Mouse (Mus musculus) heart, postnatal 4 days (tissue): ENCODE measurements around the gene AW822073. TPM values are rescaled to one million over a fixed set of nuclear protein-coding genes. Genes with fewer than 3 reads are reported as not detected.

Experiments
- DNase-seq: peaks from one replicate; pipeline ENCODE4 v3.0.0; 2021
- total RNA-seq, 2 experiments: library from RNA; stranded (reverse); gene quantifications; 2 replicates each; pipeline ENCODE4 v1.2.3; 2021

Gene AW822073
- total RNA-seq, 2 experiments from 2014 or later, result not detected

- DNase-seq, result no peak
These were observed 4.0 kb downstream of the AW822073 start for GRCm38 (mm10) chr10:58220726-58221125.

- peak; percentile 23 for DNase-seq
These were observed 7.4 kb downstream of the AW822073 start for GRCm38 (mm10) chr10:58217366-58217765.

GRCm38 (mm10) chr10:58215353-58215752 lies 9.4 kb downstream of the AW822073 start:
- DNase-seq, result no peak

- no peak for DNase-seq
These were observed 9.8 kb downstream of the AW822073 start for GRCm38 (mm10) chr10:58214934-58215333.

GRCm38 (mm10) chr10:58214497-58214896 lies 10.2 kb downstream of the AW822073 start:
- no peak for DNase-seq

- DNase-seq, result peak; percentile 25
These were observed 12.5 kb downstream of the AW822073 start for GRCm38 (mm10) chr10:58212230-58212629.

GRCm38 (mm10) chr10:58211213-58211612 lies 13.5 kb downstream of the AW822073 start:
- no peak for DNase-seq

- DNase-seq, result no peak
These were observed 14.2 kb downstream of the AW822073 start for GRCm38 (mm10) chr10:58210514-58210913.

GRCm38 (mm10) chr10:58209710-58210467 lies 14.8 kb downstream of the AW822073 start:
- no peak for DNase-seq

GRCm38 (mm10) chr10:58206639-58207404 lies 17.9 kb downstream of the AW822073 start:
- DNase-seq, result no peak

- DNase-seq, result no peak
These were observed 18.7 kb downstream of the AW822073 start for GRCm38 (mm10) chr10:58205986-58206385.

Other genes starting within 250 kb of the AW822073 start
- not detected for gene Duxf3, start 7.7 kb upstream of the AW822073 start, total RNA-seq
- gene Gm4981, start 11.8 kb upstream of the AW822073 start, total RNA-seq, result not detected
- gene Gcc2, start 30.6 kb upstream of the AW822073 start, total RNA-seq, result 10 to 100 TPM; 24.6 to 29.2 TPM
- gene Lims1, start 98.5 kb upstream of the AW822073 start, total RNA-seq, result 100 to 1,000 TPM; 223 to 250 TPM
- 10 to 100 TPM; 67.4 to 67.5 TPM for gene Ranbp2, start 222.0 kb upstream of the AW822073 start, total RNA-seq